Mouse (Mus musculus): ENCODE data around the gene Zdhhc5. TPM values are rescaled to one million over a fixed set of nuclear protein-coding genes. Genes with fewer than 3 reads are reported as not detected.
A peak's percentile ranks its signal among the peaks of the same experiment; 100 is the strongest.

Gene Zdhhc5
- polyA plus RNA-seq, 1 experiment from 2014 or later: 32.0 TPM

DNA sequence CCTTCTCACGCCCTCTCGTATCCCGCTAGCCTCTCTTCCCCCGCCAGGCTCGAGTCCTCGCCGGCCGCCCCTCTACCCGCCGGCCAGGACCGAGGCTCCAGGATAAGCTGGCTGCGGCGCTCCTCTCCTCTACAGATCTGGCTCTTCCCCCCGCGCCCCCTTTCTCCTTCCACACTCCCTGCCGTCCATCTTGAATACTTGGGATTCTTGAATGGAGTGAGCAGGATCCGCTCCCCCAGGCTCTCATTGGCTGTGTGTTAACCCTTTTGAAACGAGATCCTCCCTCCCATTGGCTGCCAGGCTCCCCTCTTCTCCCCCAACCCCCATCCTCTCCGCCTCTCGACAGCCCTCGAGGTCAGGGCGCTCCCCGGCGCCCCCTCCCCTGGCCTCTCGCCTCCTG lies 28.6 kb upstream of the Zdhhc5 start, which contains the start of gene Gm19426:
TSS of gene Gm19426 (minus strand) at position 95 of the 400 bp plus-strand sequence.
- no peaks in the 10 kb centered on the region for H3K9me3 ChIP-seq
- H3K27ac ChIP-seq: peak within 1 kb of the TSS; percentile 100
- peaks cover 23% of the 10 kb centered on the region for H3K36me3 ChIP-seq
- peak; percentile 84 for ATAC-seq (ENCODE audit: insufficient number of reproducible peaks, insufficient read depth, low FRiP score, low TSS enrichment, low read depth)
- WGBS: 2% methylated on average over 25 of the region's 25 CpGs
- peak within 1 kb of the TSS; percentile 99 for H3K9ac ChIP-seq (replicated peaks)
- peak within 1 kb of the TSS; percentile 91 for H3K4me3 ChIP-seq (replicated peaks)
- H3K4me2 ChIP-seq: peak within 1 kb of the TSS; percentile 98
- no peaks in the 10 kb centered on the region for H3K27me3 ChIP-seq
- H3K4me1 ChIP-seq (replicated peaks): peaks cover 45% of the 10 kb centered on the region

DNA sequence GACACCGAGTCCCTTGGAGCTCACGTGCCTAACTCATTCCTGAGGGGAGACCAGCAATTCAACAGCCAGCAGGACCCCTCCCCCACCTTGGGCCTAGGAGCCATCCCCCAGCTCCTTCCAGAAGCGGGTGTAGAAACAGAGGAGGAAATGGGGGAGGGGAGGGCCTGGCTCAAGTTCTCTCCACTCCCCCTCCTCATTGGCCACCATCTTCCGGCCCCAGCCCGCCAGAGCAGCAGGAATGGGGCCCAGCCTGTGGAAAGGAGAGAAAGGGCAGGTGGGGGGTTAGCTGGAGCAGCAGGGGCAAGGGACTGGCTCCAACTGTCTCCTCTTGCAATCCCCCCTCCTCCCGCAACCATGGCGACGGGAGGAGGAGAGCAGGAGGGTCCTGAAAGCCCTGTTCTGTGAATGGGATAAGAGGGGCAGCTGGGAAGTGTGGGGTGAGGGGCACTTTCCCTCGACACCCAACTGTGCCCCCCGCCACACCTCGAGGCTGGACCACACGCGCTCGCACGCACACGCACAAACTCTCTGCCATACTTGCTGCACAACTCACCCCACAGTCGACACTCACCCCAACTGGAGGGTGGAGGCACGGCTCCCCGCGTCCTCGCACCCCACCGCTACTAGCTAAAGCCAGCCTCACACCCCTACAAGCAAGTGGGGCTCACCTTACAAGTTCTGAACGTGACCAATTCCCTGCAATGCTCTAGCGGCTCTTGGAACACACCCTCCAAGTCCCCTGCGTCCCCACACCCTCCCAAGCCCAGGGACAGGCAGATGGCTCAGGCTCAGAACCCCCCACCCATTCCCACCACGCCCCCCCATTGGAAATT lies 27.7 kb upstream of the Zdhhc5 start:
- peak overlapping the region; percentile 98 for H3K4me2 ChIP-seq
- no peaks in the 10 kb centered on the region for H3K9me3 ChIP-seq
- H3K36me3 ChIP-seq: peaks cover 23% of the 10 kb centered on the region
- under 1% methylated on average over 25 of the region's 26 CpGs for WGBS
- H3K9ac ChIP-seq (replicated peaks): peak overlapping the region; percentile 99
- H3K4me3 ChIP-seq (replicated peaks): peak overlapping the region; percentile 91
- peaks cover 54% of the 10 kb centered on the region for H3K4me1 ChIP-seq (replicated peaks)
- H3K27me3 ChIP-seq: no peaks in the 10 kb centered on the region
- ATAC-seq (ENCODE audit: insufficient number of reproducible peaks, insufficient read depth, low FRiP score, low TSS enrichment, low read depth): peak; percentile 88
- peak overlapping the region; percentile 100 for H3K27ac ChIP-seq

DNA sequence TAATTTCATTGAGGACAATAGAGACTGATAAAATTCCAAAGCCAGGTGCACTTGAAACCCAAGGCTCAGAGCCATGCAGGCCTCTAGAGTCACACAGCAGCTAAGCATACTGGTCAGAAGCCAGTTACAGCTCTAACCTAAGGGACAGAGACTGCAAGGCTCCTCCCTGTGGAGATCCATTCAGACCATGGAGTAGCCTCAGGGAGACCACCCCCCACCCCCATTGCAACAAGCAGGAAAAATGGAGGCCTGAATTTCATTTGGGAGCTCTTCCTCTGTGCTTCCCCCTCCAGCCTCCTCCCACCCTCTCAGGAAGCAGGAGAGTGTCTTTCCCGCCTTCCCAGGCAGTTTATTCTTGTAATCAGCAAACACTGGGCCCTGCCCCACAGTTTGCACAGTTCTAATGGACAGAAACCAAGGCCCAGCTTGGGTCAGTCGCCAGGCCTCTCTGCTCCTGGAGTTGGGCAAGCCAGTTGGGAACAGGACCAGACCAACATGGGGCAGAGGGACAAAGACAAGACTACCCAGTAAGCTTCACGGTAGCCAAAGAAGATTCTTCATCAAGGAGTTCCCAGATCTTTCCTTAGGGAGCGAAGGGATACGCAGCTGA lies 27.0 kb upstream of the Zdhhc5 start:
- Histone ChIP-seq H3K4me3 (replicated peaks) (peak overlapping the region; percentile 91), H3K9ac (replicated peaks) (peak overlapping the region; percentile 99), H3K4me1 (replicated peaks) (peaks cover 61% of the 10 kb centered on the region), H3K27me3 (no peaks in the 10 kb centered on the region), H3K27ac (peak overlapping the region; percentile 100), H3K4me2 (peak overlapping the region; percentile 98), H3K9me3 (no peaks in the 10 kb centered on the region), H3K36me3 (peaks cover 23% of the 10 kb centered on the region)
- 3% methylated on average over 5 of the region's 5 CpGs for WGBS
- ATAC-seq (ENCODE audit: insufficient number of reproducible peaks, insufficient read depth, low FRiP score, low TSS enrichment, low read depth): no peak

DNA sequence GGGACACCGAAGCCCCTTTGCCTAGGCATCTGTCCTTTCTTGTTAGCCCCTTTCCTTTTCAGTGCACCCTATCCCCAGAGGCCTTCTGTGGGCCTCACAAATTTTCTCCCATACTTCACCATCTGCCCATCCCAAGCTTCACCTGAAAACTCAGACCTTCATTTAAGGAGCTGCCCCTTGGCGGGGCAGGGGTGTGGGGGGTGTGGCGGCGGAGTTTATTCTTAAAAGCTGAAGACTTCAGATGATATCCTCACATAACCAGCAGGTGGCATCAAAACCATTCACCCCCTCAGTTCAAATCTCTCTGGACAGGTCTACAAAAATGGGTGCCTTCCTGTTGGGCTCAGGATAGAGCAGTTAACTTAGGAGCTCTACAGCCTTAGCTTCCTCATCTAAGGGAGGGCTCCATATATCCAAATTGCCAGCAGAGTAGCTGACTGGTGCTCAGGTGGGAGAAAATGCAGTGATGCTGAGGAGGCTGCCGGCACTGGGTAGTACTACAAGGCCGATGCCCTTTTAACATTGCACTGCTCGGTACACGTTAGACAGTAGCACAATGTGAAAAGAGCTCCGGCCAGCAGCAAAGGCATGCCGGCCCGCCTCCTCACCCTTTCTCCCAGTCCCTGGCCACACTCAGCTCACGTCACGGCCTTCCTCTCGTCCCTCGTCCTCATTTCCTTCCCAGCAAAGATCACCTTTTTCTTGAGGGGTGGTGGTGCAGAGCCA lies 25.8 kb upstream of the Zdhhc5 start:
- peaks cover 23% of the 10 kb centered on the region for H3K36me3 ChIP-seq
- H3K4me3 ChIP-seq (replicated peaks): peak overlapping the region; percentile 91
- peak overlapping the region; percentile 67 for H3K27ac ChIP-seq
- H3K27me3 ChIP-seq: no peaks in the 10 kb centered on the region
- no peaks in the 10 kb centered on the region for H3K9me3 ChIP-seq
- WGBS: 83% methylated on average over 15 of the region's 15 CpGs
- no peak overlapping the region; the same call in 1 of the 2 replicates for H3K9ac ChIP-seq (replicated peaks)
- no peak for ATAC-seq (ENCODE audit: insufficient number of reproducible peaks, insufficient read depth, low FRiP score, low TSS enrichment, low read depth)
- peaks cover 73% of the 10 kb centered on the region for H3K4me1 ChIP-seq (replicated peaks)
- peak overlapping the region; percentile 98 for H3K4me2 ChIP-seq

DNA sequence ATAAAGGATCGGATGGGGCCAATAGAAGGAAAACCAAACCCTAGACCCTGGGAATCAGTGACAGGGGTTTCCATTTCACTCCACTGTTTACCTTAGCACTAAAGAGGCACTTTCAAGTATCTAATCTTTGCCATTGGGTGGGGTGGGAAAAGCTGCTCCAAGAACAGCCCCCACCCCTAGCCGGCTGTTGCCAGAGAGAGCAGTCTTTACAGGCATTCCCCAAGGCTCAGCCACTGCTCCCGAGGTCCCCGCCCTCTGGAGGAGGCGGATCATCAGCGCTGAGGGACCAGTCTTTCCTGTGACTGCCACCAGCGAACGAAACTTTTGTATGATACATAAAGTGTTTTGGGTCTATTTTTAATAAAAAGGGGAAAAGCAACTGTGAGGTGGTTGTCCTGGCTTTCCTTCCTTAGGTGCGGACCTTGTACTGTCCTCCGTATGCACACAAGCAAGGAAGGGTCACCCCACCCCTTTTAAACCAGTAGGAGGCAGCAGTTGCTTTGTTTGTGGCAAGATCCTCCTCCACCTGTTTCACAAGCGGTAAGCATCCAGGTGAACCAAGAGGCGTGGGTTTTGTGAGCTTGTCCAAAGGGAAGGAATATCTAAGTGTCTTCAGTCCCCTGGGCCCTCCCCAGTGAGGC lies 23.4 kb upstream of the Zdhhc5 start:
- Histone ChIP-seq H3K4me1 (replicated peaks) (peaks cover 84% of the 10 kb centered on the region), H3K36me3 (peaks cover 23% of the 10 kb centered on the region), H3K27ac (peak overlapping the region; percentile 79), H3K9me3 (no peaks in the 10 kb centered on the region), H3K9ac (replicated peaks) (no peak overlapping the region), H3K4me2 (peak overlapping the region; percentile 48), H3K4me3 (replicated peaks) (peak overlapping the region; percentile 13; the same call in 1 of the 2 replicates), H3K27me3 (no peaks in the 10 kb centered on the region)
- ATAC-seq (ENCODE audit: insufficient number of reproducible peaks, insufficient read depth, low FRiP score, low TSS enrichment, low read depth): no peak
- WGBS: 1% methylated on average over 12 of the region's 12 CpGs

DNA sequence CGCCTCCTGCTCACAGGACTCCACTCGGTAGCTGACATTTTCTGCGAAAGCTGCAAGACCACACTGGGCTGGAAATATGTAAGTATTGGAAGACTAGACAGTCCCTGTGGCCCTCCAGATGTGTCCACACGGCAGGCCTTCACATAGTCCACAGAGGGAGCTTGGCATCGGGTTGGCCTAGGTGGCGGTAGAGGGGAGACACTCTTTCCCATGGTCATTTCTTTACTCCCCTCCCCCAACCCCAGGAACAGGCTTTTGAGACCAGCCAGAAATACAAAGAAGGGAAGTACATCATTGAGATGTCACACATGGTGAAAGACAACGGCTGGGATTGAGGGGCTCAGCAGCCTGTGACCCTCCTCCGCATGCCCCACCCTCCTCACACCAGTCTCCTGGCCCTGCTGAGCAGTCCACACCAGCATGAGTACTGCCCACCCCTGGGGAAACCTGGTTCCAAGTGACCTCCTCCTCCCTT lies 22.5 kb upstream of the Zdhhc5 start:
- H3K27ac ChIP-seq: peak overlapping the region; percentile 79
- 3% methylated on average over 8 of the region's 8 CpGs for WGBS
- H3K4me3 ChIP-seq (replicated peaks): peak overlapping the region; percentile 50
- H3K4me1 ChIP-seq (replicated peaks): peaks cover 87% of the 10 kb centered on the region
- H3K36me3 ChIP-seq: peaks cover 23% of the 10 kb centered on the region
- no peaks in the 10 kb centered on the region for H3K9me3 ChIP-seq
- no peak for ATAC-seq (ENCODE audit: insufficient number of reproducible peaks, insufficient read depth, low FRiP score, low TSS enrichment, low read depth)
- H3K4me2 ChIP-seq: peak overlapping the region; percentile 48
- peak overlapping the region; percentile 42; the same call in 1 of the 2 replicates for H3K9ac ChIP-seq (replicated peaks)
- H3K27me3 ChIP-seq: no peaks in the 10 kb centered on the region

DNA sequence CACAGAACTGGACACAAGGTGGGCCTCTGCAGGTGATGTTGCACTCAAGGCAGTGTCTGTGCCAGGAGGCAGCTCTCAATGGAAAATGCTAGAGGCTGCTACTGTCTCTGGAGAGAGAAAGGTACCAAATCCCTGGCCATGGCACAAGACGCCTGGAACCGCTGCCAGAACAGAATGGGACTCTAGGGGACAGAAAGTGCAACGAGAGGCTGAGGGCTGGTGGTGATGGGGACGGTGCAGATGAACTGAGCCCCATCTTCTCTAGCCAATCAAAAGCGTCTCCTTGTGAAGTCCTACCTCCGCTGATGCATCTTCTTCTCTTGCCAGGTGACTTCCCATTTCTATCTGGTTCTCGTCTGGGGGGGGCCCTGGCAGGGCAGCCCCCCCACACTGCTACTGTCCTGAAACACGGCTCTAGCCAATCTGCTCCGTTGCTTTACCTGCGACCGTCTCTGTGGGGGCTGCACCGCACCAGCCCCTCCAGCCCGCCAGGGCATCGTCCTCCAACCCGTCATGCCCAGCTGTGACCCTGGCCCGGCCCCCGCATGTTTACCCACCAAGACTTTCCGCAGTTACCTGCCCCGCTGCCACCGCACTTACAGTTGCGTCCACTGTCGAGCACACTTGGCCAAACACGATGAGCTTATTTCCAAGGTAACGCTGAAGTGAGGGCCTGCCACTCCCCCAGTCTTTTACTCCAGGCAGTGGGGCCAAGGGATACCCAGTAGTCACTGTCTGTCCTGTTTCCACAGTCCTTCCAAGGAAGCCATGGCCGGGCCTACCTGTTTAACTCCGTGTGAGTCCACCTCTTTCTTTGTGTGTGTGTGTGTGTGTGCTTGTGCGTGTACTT lies 21.6 kb upstream of the Zdhhc5 start:
- Histone ChIP-seq H3K4me2 (peak overlapping the region; percentile 48), H3K4me1 (replicated peaks) (peaks cover 80% of the 10 kb centered on the region), H3K36me3 (peaks cover 18% of the 10 kb centered on the region), H3K27ac (peak overlapping the region; percentile 79), H3K9ac (replicated peaks) (peak overlapping the region; percentile 31; the same call in 1 of the 2 replicates), H3K27me3 (no peaks in the 10 kb centered on the region), H3K4me3 (replicated peaks) (peak overlapping the region; percentile 50), H3K9me3 (no peaks in the 10 kb centered on the region)
- 10% methylated on average over 27 of the region's 27 CpGs for WGBS
- no peak for ATAC-seq (ENCODE audit: insufficient number of reproducible peaks, insufficient read depth, low FRiP score, low TSS enrichment, low read depth)

DNA sequence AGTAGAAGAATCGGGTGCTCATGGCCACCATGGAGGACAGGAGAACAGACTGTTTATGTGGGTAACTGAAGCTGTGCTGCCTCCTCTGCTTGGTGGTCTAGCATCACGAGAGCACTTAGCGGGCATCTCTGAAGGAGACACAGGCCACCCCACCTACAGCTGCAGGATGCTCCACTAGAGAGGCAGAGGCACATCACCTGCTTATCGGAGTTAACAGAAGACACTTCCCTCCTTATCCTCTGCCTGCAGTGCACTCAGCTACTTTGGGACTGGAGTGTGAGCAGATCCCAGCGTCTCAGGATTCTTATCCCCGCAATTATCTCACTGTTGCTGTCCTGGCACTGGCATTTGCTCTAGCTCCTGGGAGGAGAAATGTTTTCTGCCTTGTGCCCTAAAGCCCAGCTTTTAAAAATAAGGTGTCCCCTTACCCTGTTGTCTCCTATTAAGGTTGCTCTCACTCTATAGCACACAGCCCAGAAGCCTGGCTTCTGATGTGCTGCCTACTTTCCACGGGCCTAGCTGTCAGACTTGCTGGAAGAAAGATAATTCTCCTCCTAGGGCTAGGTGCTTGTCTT lies 20.5 kb upstream of the Zdhhc5 start:
- H3K4me3 ChIP-seq (replicated peaks): peak overlapping the region; percentile 50
- peaks cover 69% of the 10 kb centered on the region for H3K4me1 ChIP-seq (replicated peaks)
- peak overlapping the region; percentile 74 for H3K9ac ChIP-seq (replicated peaks)
- no peaks in the 10 kb centered on the region for H3K27me3 ChIP-seq
- H3K4me2 ChIP-seq: peak overlapping the region; percentile 75
- no peak for ATAC-seq (ENCODE audit: insufficient number of reproducible peaks, insufficient read depth, low FRiP score, low TSS enrichment, low read depth)
- no peaks in the 10 kb centered on the region for H3K9me3 ChIP-seq
- peaks cover 8% of the 10 kb centered on the region for H3K36me3 ChIP-seq
- peak overlapping the region; percentile 56; the same call in 1 of the 2 replicates for H3K27ac ChIP-seq
- WGBS: 27% methylated on average over 7 of the region's 7 CpGs

DNA sequence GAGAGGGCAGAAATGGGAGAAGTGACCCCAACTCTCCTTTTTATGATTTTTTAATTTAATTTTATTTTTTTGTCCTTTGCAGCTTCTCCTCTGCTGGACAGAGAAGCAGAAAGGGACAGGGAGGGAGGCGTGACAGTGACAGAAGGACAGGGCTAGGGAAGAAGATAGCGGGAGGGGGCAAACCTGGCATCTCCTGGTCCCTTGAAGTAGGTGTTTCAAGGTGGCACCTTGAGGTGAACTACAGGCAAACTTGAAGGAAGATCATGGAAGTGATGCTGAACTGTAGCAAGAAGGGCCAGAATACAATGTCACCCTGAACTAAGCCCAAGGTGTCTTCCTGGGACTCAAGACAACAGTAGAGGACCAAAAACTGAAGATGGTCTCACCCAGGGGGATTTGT lies 19.9 kb upstream of the Zdhhc5 start:
- Histone ChIP-seq H3K9ac (replicated peaks) (peak overlapping the region; percentile 74), H3K4me3 (replicated peaks) (peak overlapping the region; percentile 50), H3K27me3 (no peaks in the 10 kb centered on the region), H3K27ac (peak overlapping the region; percentile 56), H3K36me3 (peaks cover 3% of the 10 kb centered on the region), H3K4me2 (peak overlapping the region; percentile 75), H3K4me1 (replicated peaks) (peaks cover 64% of the 10 kb centered on the region), H3K9me3 (no peaks in the 10 kb centered on the region)
- WGBS: 5% methylated on average over 2 of the region's 2 CpGs
- no peak for ATAC-seq (ENCODE audit: insufficient number of reproducible peaks, insufficient read depth, low FRiP score, low TSS enrichment, low read depth)
